Mouse (Mus musculus) layer of hippocampus, adult 11-12 months (tissue): Measurements from ENCODE around the gene Smg6.
"Not testable (repeated sequence)": the region's sequence is repeated elsewhere in the genome, so short reads cannot be mapped to it uniquely, and the experiment has no call there.

Source experiments
- DNase-seq: peaks from one replicate; pipeline ENCODE4 v3.0.0; 2022; ENCODE audit warnings: low spot score

Smg6 gene

DNA sequence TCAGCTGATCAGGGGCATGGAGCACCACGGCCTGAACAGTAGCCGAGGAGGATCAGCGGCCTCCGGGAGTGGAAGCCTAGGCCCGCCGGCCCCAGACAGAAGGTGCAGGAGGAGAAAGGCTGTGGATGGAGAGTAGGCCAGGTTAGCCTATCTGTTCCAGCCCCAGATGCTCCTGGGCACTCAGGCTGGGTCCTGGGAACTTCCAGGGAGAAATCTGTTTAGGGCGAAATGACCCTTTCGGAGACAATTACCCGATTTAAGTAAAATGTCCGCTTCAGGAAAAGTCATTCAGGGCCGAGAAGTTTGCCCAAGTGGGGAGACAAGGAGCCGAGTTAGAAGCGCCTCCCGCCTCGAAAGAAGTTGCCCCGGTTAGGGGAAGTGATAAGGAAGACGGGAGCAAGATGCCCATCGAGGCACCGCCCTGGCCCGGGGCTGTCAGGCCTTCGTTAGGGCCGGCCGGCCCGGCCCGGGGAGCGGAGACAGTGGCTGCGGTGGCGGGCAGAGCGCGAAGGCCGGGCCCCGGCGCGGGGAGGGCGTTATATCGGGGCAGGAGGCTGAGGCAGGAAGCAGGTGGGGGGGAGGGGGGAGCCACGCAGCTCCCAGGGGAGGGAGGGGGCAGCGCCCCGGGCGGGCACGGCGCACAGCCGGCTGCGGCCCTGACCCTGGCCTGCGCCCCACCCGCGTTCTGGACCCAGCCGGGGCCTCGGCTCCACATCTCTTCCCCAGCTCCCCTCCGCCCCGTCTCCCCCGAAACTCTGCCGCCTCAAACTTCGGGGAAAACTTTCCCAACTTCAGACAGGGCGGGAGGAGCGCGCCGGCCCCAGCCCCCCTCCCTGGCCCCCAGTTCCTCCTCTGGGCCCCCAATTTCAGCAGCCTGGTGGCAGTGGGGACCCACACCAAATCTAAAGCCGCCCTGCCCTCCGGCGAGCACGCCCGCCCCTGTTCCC, 242.3 kb downstream of the Smg6 start:
- DNase-seq: no peak

- DNase-seq: peak; percentile 76
Measured at GRCm38 (mm10) chr11:75168590-75169361, 243.2 kb downstream of the Smg6 start.

- DNase-seq: no peak
Measured at GRCm38 (mm10) chr11:75169405-75170080, 243.9 kb downstream of the Smg6 start, which contains the start of gene Hic1. Gene Hic1, minus strand, starts transcription at chr11:75169519.

DNA sequence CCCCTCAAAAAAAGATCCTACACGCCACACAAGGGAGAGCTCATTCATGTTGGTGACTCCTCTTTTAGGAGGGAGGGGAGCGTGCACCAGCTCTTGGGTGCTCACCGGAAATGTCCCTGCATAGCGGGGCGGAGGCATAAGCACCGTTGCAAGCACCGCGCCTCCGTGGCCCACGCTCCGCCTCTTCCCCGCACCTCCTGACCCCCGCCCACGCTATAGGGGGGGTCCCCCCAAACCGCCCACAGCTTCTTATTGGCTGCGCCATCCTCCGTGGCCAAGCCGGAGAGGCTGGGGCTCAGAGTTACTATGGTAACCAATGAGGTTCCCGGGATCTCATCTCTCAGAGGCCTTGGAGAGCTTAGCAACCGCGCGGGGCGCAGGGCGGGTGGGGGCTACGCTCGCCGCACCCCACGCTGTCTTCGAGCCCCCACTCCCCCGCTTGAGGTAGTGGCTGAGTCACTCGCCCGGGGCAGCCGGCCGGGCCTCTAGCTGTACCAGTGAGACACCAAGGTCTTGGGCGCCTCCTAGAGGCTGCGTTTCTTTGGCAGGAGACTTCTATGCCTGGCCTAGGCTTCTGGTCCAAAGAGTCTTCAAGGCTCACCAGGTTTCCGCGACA, 244.6 kb downstream of the Smg6 start:
- DNase-seq: peak; percentile 96

GRCm38 (mm10) chr11:75171186-75171865, 245.7 kb downstream of the Smg6 start:
- no peak for DNase-seq

DNA sequence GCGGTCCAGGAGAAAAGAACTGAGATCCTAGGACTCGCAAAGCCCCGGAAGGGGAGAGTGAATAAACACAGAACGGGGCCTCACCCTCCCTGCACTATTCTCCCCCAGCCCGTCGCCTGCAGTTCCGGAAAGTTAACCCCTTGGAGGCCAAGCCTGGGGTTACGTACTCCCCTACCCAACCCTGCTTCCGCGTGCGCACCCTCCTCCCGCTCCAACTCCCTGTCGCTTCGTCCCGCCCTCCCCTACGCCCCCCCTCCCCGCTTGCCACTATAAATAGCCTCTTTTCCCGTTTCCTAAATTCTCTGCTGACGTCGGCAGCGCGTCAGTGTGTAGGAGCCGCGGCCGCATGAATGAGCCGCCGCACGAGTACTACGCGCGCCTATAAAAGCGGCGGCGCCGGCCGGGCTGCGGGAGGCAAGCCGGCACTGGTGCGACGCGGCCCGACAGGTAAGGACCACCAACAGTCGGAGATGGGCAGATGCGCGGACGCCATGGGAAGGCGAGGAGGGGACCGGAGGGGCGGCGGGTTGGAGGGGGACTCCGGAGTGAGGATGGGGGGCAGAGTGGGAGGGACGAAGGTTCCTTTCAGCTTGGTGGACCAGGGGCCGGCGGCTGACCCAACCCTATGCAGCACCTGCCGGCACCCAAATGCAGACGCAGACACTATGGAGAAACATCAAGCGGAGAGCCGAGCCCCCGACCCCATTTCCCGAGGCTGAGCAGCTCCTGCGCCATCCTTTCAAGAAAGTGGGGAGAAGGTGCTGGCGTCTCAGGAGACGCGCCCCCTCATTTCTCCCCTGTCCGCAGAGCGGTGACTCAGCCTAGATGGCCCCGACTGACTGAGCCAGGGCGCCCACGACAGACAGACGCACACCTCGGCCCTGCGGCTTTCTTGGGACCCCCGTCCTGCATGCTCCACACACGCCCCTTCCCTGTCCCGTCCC, 246.8 kb downstream of the Smg6 start:
- no peak for DNase-seq

GRCm38 (mm10) chr11:75173095-75173798, 247.6 kb downstream of the Smg6 start:
- DNase-seq: peak; percentile 95

DNA sequence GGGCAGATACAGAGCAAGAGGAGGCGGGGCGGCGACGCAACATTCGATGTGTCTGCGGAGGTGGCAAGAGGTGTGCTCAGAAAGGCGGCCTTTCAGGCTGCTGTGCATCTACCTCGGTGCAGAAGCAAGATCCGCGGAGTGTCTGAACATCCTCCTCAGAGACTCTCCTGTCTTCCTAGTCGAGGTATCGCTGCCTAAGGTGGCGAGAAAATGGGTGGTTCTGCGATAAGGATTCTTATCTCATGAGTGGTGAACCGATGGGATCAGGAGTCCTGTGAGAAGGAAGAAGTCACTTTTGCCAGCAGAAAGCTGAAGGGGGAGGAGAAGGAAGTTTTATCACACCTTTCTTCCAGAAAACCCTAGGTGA, 248.2 kb downstream of the Smg6 start:
- DNase-seq: no peak

- DNase-seq: not testable (repeated sequence)
Measured at GRCm38 (mm10) chr11:75174574-75174973, 249.0 kb downstream of the Smg6 start.

GRCm38 (mm10) chr11:75178011-75178410, 252.4 kb downstream of the Smg6 start:
- no peak for DNase-seq

GRCm38 (mm10) chr11:75178672-75179208, 253.1 kb downstream of the Smg6 start, which contains the start of gene Ovca2:
Gene Ovca2, minus strand, starts transcription at chr11:75178835.
- DNase-seq: peak; percentile 91

- DNase-seq: peak; percentile 75
Measured at GRCm38 (mm10) chr11:75183917-75184570, 258.4 kb downstream of the Smg6 start.

GRCm38 (mm10) chr11:75184573-75184972, 258.9 kb downstream of the Smg6 start:
- no peak for DNase-seq

DNA sequence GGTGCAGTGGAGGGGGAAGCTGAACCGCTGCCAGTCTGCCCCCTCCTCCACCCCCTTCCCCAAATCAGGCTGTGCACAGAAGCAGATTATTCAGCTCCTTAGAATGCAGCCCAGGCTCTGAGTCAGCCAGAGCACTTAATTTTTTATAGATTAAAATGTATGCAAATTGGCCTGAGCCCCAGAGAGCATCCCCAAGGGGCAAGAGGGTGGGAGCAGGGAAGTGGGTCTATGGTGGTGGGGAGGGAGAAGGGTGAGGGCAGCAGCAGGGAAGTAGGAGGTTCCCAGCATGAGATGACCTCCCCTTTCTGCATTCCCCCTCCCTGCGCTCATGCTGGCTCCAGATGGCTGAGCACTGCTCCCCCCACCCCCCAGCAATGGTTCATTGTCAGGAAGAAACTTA, 259.4 kb downstream of the Smg6 start:
- no peak for DNase-seq

DNA sequence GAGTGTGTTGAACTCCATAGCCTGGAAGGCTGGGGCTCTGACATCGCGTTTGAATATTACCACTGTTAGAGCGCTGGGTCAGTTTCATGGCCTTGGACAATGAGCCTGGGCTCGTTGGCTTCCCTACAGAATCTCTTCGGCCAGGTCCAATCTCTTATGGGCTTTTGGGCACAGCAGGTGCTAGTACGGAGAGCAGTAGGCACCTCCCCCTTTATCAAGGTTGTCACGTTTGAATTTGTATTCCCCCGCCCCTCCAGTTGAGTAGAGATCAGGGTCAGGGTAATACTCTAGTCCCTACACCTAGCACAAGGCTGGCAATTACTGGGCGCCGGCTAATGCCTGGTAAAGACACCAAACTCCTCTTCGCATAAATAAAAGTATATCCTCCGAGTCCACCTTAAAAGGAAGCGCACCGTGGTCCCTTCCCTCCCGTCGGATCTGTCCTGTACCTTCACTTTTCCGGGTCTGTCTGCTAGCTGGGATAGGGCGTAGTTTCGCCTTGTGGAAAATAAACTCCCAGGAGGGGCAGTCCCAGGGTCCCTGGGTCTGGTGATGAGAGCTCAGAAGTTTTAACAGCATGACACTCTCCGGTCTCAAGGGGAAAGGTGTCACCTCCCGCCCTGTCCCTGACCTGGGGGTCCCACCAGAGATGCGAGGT, 264.2 kb downstream of the Smg6 start:
- DNase-seq: no peak

DNA sequence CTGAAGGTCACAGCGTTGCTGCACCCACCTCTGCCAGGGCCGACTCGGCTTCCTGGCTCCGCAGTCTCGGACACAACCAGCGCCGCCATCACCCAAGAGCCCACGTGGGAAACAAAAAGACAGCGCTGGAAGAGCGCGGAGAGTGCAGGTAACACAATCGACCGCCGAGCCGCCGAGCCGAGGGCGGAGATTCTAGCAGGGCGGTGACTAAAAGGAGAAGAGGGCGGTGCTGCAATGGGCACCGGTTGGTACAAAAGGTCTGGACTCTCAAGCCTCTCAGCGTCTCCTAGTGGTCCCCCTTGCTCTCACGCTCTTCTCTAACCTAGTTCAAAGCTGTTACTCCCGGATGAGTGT, 264.7 kb downstream of the Smg6 start:
- DNase-seq: peak; percentile 81

- no peak for DNase-seq
Measured at GRCm38 (mm10) chr11:75190905-75191441, 265.4 kb downstream of the Smg6 start, which contains the start of gene Dph1. Gene Dph1, minus strand, starts transcription at chr11:75191241.

GRCm38 (mm10) chr11:75191841-75192240, 266.2 kb downstream of the Smg6 start:
- DNase-seq: no peak
